Mouse (Mus musculus) adrenal gland (tissue): ENCODE results near the gene Gpr1.
"Not testable (repeated sequence)": the region's sequence is repeated elsewhere in the genome, so short reads cannot be mapped to it uniquely, and the experiment has no call there.

Experiments
- intact Hi-C: fragments of 180-260 bp; cut with DNase I; formaldehyde crosslinking; loops from one replicate; pipeline ENCODE4 v1.15.1; 2025

Gpr1 gene

GRCm38 (mm10) chr1:63225009-63225408 is 10.7 kb upstream of the Gpr1 start:
- intact Hi-C loops = no loop called here

GRCm38 (mm10) chr1:63219277-63219676 is 4.9 kb upstream of the Gpr1 start:
- intact Hi-C loops = no loop called here

- intact Hi-C loops = no loop called here
Observed at GRCm38 (mm10) chr1:63214631-63215030, 288 bp upstream of the Gpr1 start.

GRCm38 (mm10) chr1:63213478-63214270 is 669 bp downstream of the Gpr1 start:
- intact Hi-C loops = no loop called here

- intact Hi-C loops = no loop called here
Observed at GRCm38 (mm10) chr1:63209861-63210529, 4.3 kb downstream of the Gpr1 start.

- intact Hi-C loops = no loop called here
Observed at GRCm38 (mm10) chr1:63207607-63208006, 6.7 kb downstream of the Gpr1 start.

GRCm38 (mm10) chr1:63204660-63205394 is 9.5 kb downstream of the Gpr1 start:
- intact Hi-C loops = no loop called here

- intact Hi-C loops = no loop called here
Observed at GRCm38 (mm10) chr1:63203950-63204659, 10.2 kb downstream of the Gpr1 start.

GRCm38 (mm10) chr1:63203471-63203870 is 10.9 kb downstream of the Gpr1 start:
- intact Hi-C loops = no loop called here

GRCm38 (mm10) chr1:63201672-63202071 is 12.7 kb downstream of the Gpr1 start:
- intact Hi-C loops = no loop called here

- intact Hi-C loops = no loop called here
Observed at GRCm38 (mm10) chr1:63200322-63200721, 14.0 kb downstream of the Gpr1 start.

GRCm38 (mm10) chr1:63199387-63199786 is 15.0 kb downstream of the Gpr1 start:
- intact Hi-C loops = no loop called here

GRCm38 (mm10) chr1:63195848-63196512 is 18.4 kb downstream of the Gpr1 start:
- intact Hi-C loops = no loop called here

- intact Hi-C loops = no loop called here
Observed at GRCm38 (mm10) chr1:63192306-63193065, 21.9 kb downstream of the Gpr1 start.

- intact Hi-C loops = no loop called here
Observed at GRCm38 (mm10) chr1:63190851-63191250, 23.5 kb downstream of the Gpr1 start.

GRCm38 (mm10) chr1:63188536-63188935 is 25.8 kb downstream of the Gpr1 start:
- intact Hi-C loops = no loop called here

GRCm38 (mm10) chr1:63185430-63185829 is 28.9 kb downstream of the Gpr1 start:
- intact Hi-C loops = not testable (repeated sequence)

GRCm38 (mm10) chr1:63182636-63183270 is 31.6 kb downstream of the Gpr1 start:
- intact Hi-C loops = loop anchor here (5.0 kb wide), 1 partner anchor 70 kb away; no protein-coding TSS in a partner anchor

GRCm38 (mm10) chr1:63182212-63182611 is 32.1 kb downstream of the Gpr1 start:
- intact Hi-C loops = loop anchor here (5.0 kb wide), 1 partner anchor 70 kb away; no protein-coding TSS in a partner anchor
